In genomic region chr12:44181081-44181982, GRCm38 (mm10) we compare ENCODE assay signal across 8 mouse cellular contexts. TPM values are rescaled to one million over a fixed set of nuclear protein-coding genes. Genes with fewer than 3 reads are reported as not detected.
A peak's percentile ranks its signal among the peaks of the same experiment; 100 is the strongest.
DNase-seq lines count a peak whose midpoint lies in the region.

No protein-coding gene starts in this region.

- peak; percentile 10 for DNase-seq in thymus, postnatal 25 days
- no peak for DNase-seq in thymus, postnatal 0 days (ENCODE audit: low spot score)
- peak; percentile 77 to 78 for DNase-seq in cerebellum, postnatal 10 days
- DNase-seq in frontal cortex, postnatal 25 days (ENCODE audit: low spot score in 2 of 2): peak; percentile 25 to 46
- DNase-seq in layer of hippocampus, adult 11-12 months (ENCODE audit: low spot score): peak; percentile 74
- DNase-seq in lung, postnatal 25 days (ENCODE audit: low spot score): peak; percentile 5
- DNase-seq in right cerebral cortex, postnatal 36 days (ENCODE audit: low spot score in 2 of 2): peak; percentile 43 to 57
- DNase-seq in urinary bladder, adult 2 months (ENCODE audit: low spot score): no peak

RNA-seq across cellular contexts. Expression of gene Dnajb9, which starts 28.8 kb away (rescaled TPM):
- 20.0 and 23.9 TPM in 2 replicates for polyA plus RNA-seq in thymus, postnatal 0 days (2015; fragmentation: Nextera tagmentation; extraction: Ambion mirVana)
- 17.3 and 20.5 TPM in 2 replicates for polyA plus RNA-seq in urinary bladder, adult 2 months (2012; rRNA removed)

RNA-seq across cellular contexts. Expression of gene Pnpla8, which starts 39.8 kb away (rescaled TPM):
- 49.1 and 51.5 TPM in 2 replicates for polyA plus RNA-seq in thymus, postnatal 0 days (2015; fragmentation: Nextera tagmentation; extraction: Ambion mirVana)
- 46.2 and 48.0 TPM in 2 replicates for polyA plus RNA-seq in urinary bladder, adult 2 months (2012; rRNA removed)

Comparison
In these comparisons a context has a peak if more than half of its experiments do, and no peak if none do; other contexts are left out.
1. DNase-seq: peak in thymus, postnatal 25 days (single experiment), cerebellum, postnatal 10 days (2 of 2), frontal cortex, postnatal 25 days (2 of 2), layer of hippocampus, adult 11-12 months (single experiment), lung, postnatal 25 days (single experiment) and right cerebral cortex, postnatal 36 days (2 of 2); none in thymus, postnatal 0 days (single experiment) and urinary bladder, adult 2 months (single experiment).